10 mouse cellular contexts compared by ENCODE assay signal in genomic region chr7:143310311-143310710, GRCm38 (mm10).
DNase-seq lines count a peak whose midpoint lies in the region; ATAC-seq and TF ChIP-seq lines count a peak whose summit lies in the region.
"Had no signal": no experiment of that assay in that cellular context is flagged by ENCODE, and none has a peak within 500 bp of the region (broad histone marks: within the 10 kb centered on the region; RNA-seq: fewer than 3 reads in every experiment).

No protein-coding gene starts in this region.

- TF ChIP-seq CTCF in heart, postnatal 0 days (IDR thresholded peaks at IDR 0.05; ENCODE audit: low read depth): no peak
- TF ChIP-seq CTCF in lung, embryonic 14.5 days (IDR thresholded peaks at IDR 0.05; ENCODE audit: low read depth): no peak

- ATAC-seq in heart, postnatal 0 days (ENCODE audit: insufficient read depth, low read depth): peak; percentile 37; the same call in 1 of the 2 replicates
- no peak for ATAC-seq in lung, embryonic 14.5 days (ENCODE audit: insufficient read depth)
- no peak for ATAC-seq in intestine, embryonic 15.5 days
- ATAC-seq in stomach, embryonic 15.5 days (ENCODE audit: insufficient read depth, low FRiP score, low read depth): no peak

- no peak overlapping the region for H3K4me3 ChIP-seq in heart, postnatal 0 days (ENCODE audit: low read depth, low read length)
- no peak overlapping the region for H3K4me3 ChIP-seq in heart, embryonic 10.5 days
- no peak overlapping the region for H3K4me3 ChIP-seq in lung, embryonic 14.5 days (ENCODE audit: low read depth, low read length)
- no peak overlapping the region for H3K4me3 ChIP-seq in intestine, embryonic 15.5 days (replicated peaks)
- no peak overlapping the region for H3K4me3 ChIP-seq in stomach, embryonic 15.5 days (replicated peaks)

- 41% methylated on average over 3 of the region's 3 CpGs for WGBS in heart, postnatal 0 days
- 52% methylated on average over 3 of the region's 3 CpGs for WGBS in heart, embryonic 10.5 days
- 40% methylated on average over 3 of the region's 3 CpGs for WGBS in lung, embryonic 14.5 days
- 44% methylated on average over 3 of the region's 3 CpGs for WGBS in intestine, embryonic 15.5 days
- 46% methylated on average over 3 of the region's 3 CpGs for WGBS in stomach, embryonic 15.5 days

- H3K27ac ChIP-seq in heart, postnatal 0 days (ENCODE audit: low read depth): peak overlapping the region; percentile 32
- no peak overlapping the region for H3K27ac ChIP-seq in heart, embryonic 10.5 days
- H3K27ac ChIP-seq in lung, embryonic 14.5 days (ENCODE audit: low read depth): peak overlapping the region; percentile 55; the same call in 1 of the 2 replicates
- peak overlapping the region; percentile 22; the same call in 1 of the 2 replicates for H3K27ac ChIP-seq in intestine, embryonic 15.5 days
- H3K27ac ChIP-seq in stomach, embryonic 15.5 days: peak overlapping the region; percentile 64
- H3K27ac ChIP-seq: hindbrain, embryonic 14.5 days had no signal

- TF ChIP-seq EP300 in heart, postnatal 0 days (IDR thresholded peaks at IDR 0.05; ENCODE audit: low read depth): no peak

- H3K9ac ChIP-seq in heart, postnatal 0 days (replicated peaks; ENCODE audit: low read depth, low read length): no peak overlapping the region
- H3K9ac ChIP-seq in lung, embryonic 14.5 days: no peak overlapping the region
- H3K9ac ChIP-seq in intestine, embryonic 15.5 days: no peak overlapping the region
- no peak overlapping the region for H3K9ac ChIP-seq in stomach, embryonic 15.5 days
- H3K9ac ChIP-seq: hindbrain, embryonic 14.5 days had no signal

- no peaks in the 10 kb centered on the region for H3K27me3 ChIP-seq in heart, postnatal 0 days (ENCODE audit: control insufficient read depth, insufficient read depth, low read length)
- no peaks in the 10 kb centered on the region for H3K27me3 ChIP-seq in heart, embryonic 10.5 days (ENCODE audit: insufficient read depth, poor library complexity, severe bottlenecking)
- no peaks in the 10 kb centered on the region for H3K27me3 ChIP-seq in lung, embryonic 14.5 days (ENCODE audit: insufficient read depth, low read length)
- H3K27me3 ChIP-seq in intestine, embryonic 15.5 days (replicated peaks): no peaks in the 10 kb centered on the region
- H3K27me3 ChIP-seq in stomach, embryonic 15.5 days (replicated peaks): no peaks in the 10 kb centered on the region

- H3K9me3 ChIP-seq in heart, postnatal 0 days (replicated peaks; ENCODE audit: control insufficient read depth, low read length): no peaks in the 10 kb centered on the region
- H3K9me3 ChIP-seq in heart, embryonic 10.5 days: no peaks in the 10 kb centered on the region
- H3K9me3 ChIP-seq in lung, embryonic 14.5 days (ENCODE audit: low read depth, low read length): no peaks in the 10 kb centered on the region
- no peaks in the 10 kb centered on the region for H3K9me3 ChIP-seq in intestine, embryonic 15.5 days
- no peaks in the 10 kb centered on the region for H3K9me3 ChIP-seq in stomach, embryonic 15.5 days

- H3K4me2 ChIP-seq in heart, postnatal 0 days (ENCODE audit: low read depth, low read length): no peak overlapping the region
- H3K4me2 ChIP-seq in lung, embryonic 14.5 days: no peak overlapping the region
- H3K4me2 ChIP-seq in intestine, embryonic 15.5 days (replicated peaks): no peak overlapping the region
- H3K4me2 ChIP-seq in stomach, embryonic 15.5 days: no peak overlapping the region
- H3K4me2 ChIP-seq: hindbrain, embryonic 14.5 days; liver, embryonic 11.5 days had no signal

- peaks cover 58% of the 10 kb centered on the region for H3K4me1 ChIP-seq in heart, postnatal 0 days (ENCODE audit: control insufficient read depth, insufficient read depth)
- H3K4me1 ChIP-seq in heart, embryonic 10.5 days: peaks cover 58% of the 10 kb centered on the region
- peaks cover 35% of the 10 kb centered on the region for H3K4me1 ChIP-seq in lung, embryonic 14.5 days (ENCODE audit: insufficient read depth)
- H3K4me1 ChIP-seq in intestine, embryonic 15.5 days (replicated peaks): peaks cover 45% of the 10 kb centered on the region
- peaks cover 46% of the 10 kb centered on the region for H3K4me1 ChIP-seq in stomach, embryonic 15.5 days

- no peaks in the 10 kb centered on the region for H3K36me3 ChIP-seq in heart, postnatal 0 days (replicated peaks; ENCODE audit: control insufficient read depth, insufficient read depth, low read length)
- H3K36me3 ChIP-seq in heart, embryonic 10.5 days: no peaks in the 10 kb centered on the region
- no peaks in the 10 kb centered on the region for H3K36me3 ChIP-seq in lung, embryonic 14.5 days (ENCODE audit: insufficient read depth)
- no peaks in the 10 kb centered on the region for H3K36me3 ChIP-seq in intestine, embryonic 15.5 days
- H3K36me3 ChIP-seq in stomach, embryonic 15.5 days: no peaks in the 10 kb centered on the region

- DNase-seq in heart, postnatal 0 days (ENCODE audit: low spot score): no peak
- no peak for DNase-seq in heart, embryonic 10.5 days (ENCODE audit: low spot score)
- peak; percentile 54 for DNase-seq in lung, embryonic 14.5 days
- no peak for DNase-seq in lung, postnatal 4 days
- no peak for DNase-seq in adrenal gland, postnatal 25 days
- DNase-seq: cerebellum, adult 2 months had no signal
